Mouse (Mus musculus) spleen, adult 2 months (tissue): ENCODE measurements around the gene Klf1.

Experiments used
- CTCF ChIP-seq: fragments of 200-500 bp; IDR thresholded peaks from 2 replicates; pipeline ENCODE4 v1.5.1; 2011; ENCODE audit warnings: mild to moderate bottlenecking, inconsistent platforms; ENCODE audit not compliant: insufficient read depth, insufficient read length, insufficient replicate concordance; ENCODE audit errors: extremely low read depth
- POLR2A ChIP-seq: fragments of 200-500 bp; IDR thresholded peaks from 2 replicates; pipeline ENCODE4 v1.6.1; 2011; ENCODE audit warnings: low read depth, low read length, inconsistent platforms

DNA sequence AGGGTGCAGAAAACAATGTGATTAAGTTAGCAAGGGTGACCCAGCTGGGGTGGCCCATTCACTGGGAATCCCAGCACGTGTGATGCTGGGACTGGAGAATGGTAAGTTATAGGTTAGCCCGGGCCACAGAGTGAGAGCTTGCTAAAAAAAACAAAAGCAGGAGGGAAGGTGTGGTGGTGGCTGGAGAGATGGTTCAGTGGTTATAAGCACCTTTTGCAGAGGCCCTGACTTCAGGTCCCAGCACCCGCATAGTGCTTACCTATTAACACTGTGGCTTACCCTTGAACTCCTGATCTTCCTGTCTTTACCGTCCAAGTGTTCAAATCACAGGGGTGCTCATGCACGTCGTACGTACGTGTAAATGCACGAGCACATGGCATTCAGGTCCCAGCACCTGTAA lies 5.3 kb downstream of the Klf1 start:
- TF ChIP-seq CTCF (no peak), POLR2A (no peak)
